Mouse (Mus musculus) CH12.LX (cell line): Measurements from ENCODE around the gene Vav2. TPM values are rescaled to one million over a fixed set of nuclear protein-coding genes. Genes with fewer than 3 reads are reported as not detected.

Experiments
- DNase-seq: peaks from one replicate; pipeline ENCODE4 v3.0.0-alpha.2; 2013; ENCODE audit errors: extremely low read depth
- H3K27ac ChIP-seq: 2 replicates; pipeline ENCODE4 v1.5.1; 2012; ENCODE audit warnings: low read depth, mild to moderate bottlenecking, control low read depth, moderate library complexity; ENCODE audit not compliant: insufficient read depth
- H3K27me3 ChIP-seq: replicated peaks from 2 replicates; pipeline ENCODE3; 2012; ENCODE audit warnings: inconsistent platforms
- H3K36me3 ChIP-seq, 2 experiments: replicated peaks in 1 of 2; 2 replicates each; pipeline versions ENCODE3 to v1.6.1; 2012; ENCODE audit warnings: inconsistent platforms in 1 of 2, low read length in 1 of 2, mild to moderate bottlenecking in 1 of 2, mixed read lengths in 1 of 2, moderate library complexity in 1 of 2; ENCODE audit not compliant: control insufficient read depth in 1 of 2, insufficient read depth in 1 of 2
- H3K4me1 ChIP-seq, 2 experiments: 2 replicates each; pipeline ENCODE4 v1.6.1; 2012; ENCODE audit warnings: inconsistent platforms in 1 of 2, moderate library complexity in 1 of 2; ENCODE audit not compliant: insufficient read depth in 2 of 2, control insufficient read depth in 1 of 2
- H3K4me2 ChIP-seq: 2 replicates; pipeline ENCODE4 v1.6.1; 2012; ENCODE audit warnings: low read depth, mild to moderate bottlenecking, control low read depth; ENCODE audit not compliant: poor library complexity, insufficient read depth, severe bottlenecking
- H3K4me3 ChIP-seq, 3 experiments: fragments of 150-350 bp in 1 of 3; sonication (generic) in 1 of 3; replicated peaks in 1 of 3; 2 replicates each; pipeline versions ENCODE3 to v1.5.1; 2011 to 2012; ENCODE audit warnings: low read depth in 2 of 3, low read length in 2 of 3, mild to moderate bottlenecking in 2 of 3, moderate library complexity in 2 of 3, control low read depth in 1 of 3, improper control_type of control experiment in 1 of 3, inconsistent platforms in 1 of 3, mixed read lengths in 1 of 3; ENCODE audit not compliant: poor library complexity in 1 of 3
- H3K79me2 ChIP-seq: replicated peaks from 2 replicates; pipeline ENCODE4 v1.6.1; 2012; ENCODE audit warnings: mild to moderate bottlenecking, moderate library complexity; ENCODE audit not compliant: control insufficient read depth, poor library complexity, insufficient read depth, severe bottlenecking; ENCODE audit errors: extremely low read depth
- H3K9ac ChIP-seq: 2 replicates; pipeline ENCODE4 v1.6.1; 2012; ENCODE audit warnings: low read depth, mild to moderate bottlenecking, control low read depth, moderate library complexity; ENCODE audit not compliant: insufficient read depth
- H3K9me3 ChIP-seq: replicated peaks from 2 replicates; pipeline ENCODE3; 2012; ENCODE audit warnings: low read length, inconsistent platforms, mixed read lengths
- BHLHE40 ChIP-seq: IDR thresholded peaks from 2 replicates; pipeline ENCODE4 v1.6.1; 2011; ENCODE audit warnings: mild to moderate bottlenecking, low read depth, low read length, improper control_type of control experiment
- E2F4 ChIP-seq: IDR thresholded peaks from 2 replicates; pipeline ENCODE4 v1.6.1; 2011; ENCODE audit warnings: low read depth, low read length, improper control_type of control experiment; ENCODE audit not compliant: insufficient replicate concordance
- ELF1 ChIP-seq: IDR thresholded peaks from 2 replicates; pipeline ENCODE4 v1.6.1; 2014; ENCODE audit warnings: low read depth, mild to moderate bottlenecking, inconsistent platforms, low read length, improper control_type of control experiment
- EP300 ChIP-seq: IDR thresholded peaks from 2 replicates; pipeline ENCODE4 v1.6.1; 2011; ENCODE audit warnings: low read length, improper control_type of control experiment
- IRF4 ChIP-seq: IDR thresholded peaks from 2 replicates; pipeline ENCODE4 v1.6.1; 2014; ENCODE audit warnings: low read depth, mild to moderate bottlenecking, inconsistent platforms, low read length, improper control_type of control experiment
- MAFK ChIP-seq: IDR thresholded peaks from 2 replicates; pipeline ENCODE4 v1.6.1; 2011; ENCODE audit warnings: low read length, improper control_type of control experiment; ENCODE audit not compliant: insufficient replicate concordance
- MAX ChIP-seq: IDR thresholded peaks from 2 replicates; pipeline ENCODE4 v1.6.1; 2011; ENCODE audit warnings: low read length, improper control_type of control experiment
- MAZ ChIP-seq: IDR thresholded peaks from 2 replicates; pipeline ENCODE4 v1.6.1; 2012; ENCODE audit warnings: low read depth, mild to moderate bottlenecking, inconsistent platforms, low read length, improper control_type of control experiment, moderate library complexity
- MXI1 ChIP-seq: IDR thresholded peaks from 2 replicates; pipeline ENCODE4 v1.6.1; 2011; ENCODE audit warnings: mild to moderate bottlenecking, low read depth, low read length, improper control_type of control experiment
- NRF1 ChIP-seq: IDR thresholded peaks from 2 replicates; pipeline ENCODE4 v1.6.1; 2014; ENCODE audit warnings: low read depth, mild to moderate bottlenecking, inconsistent platforms, low read length, improper control_type of control experiment, moderate library complexity
- RCOR1 ChIP-seq: conservative IDR thresholded peaks from 2 replicates; pipeline ENCODE4 v1.6.1; 2012; ENCODE audit warnings: low read depth, mild to moderate bottlenecking, inconsistent platforms, low read length, improper control_type of control experiment
- SMC3 ChIP-seq: IDR thresholded peaks from 2 replicates; pipeline ENCODE4 v1.6.1; 2011; ENCODE audit warnings: low read depth, low read length, improper control_type of control experiment
- TBP ChIP-seq: conservative IDR thresholded peaks from 2 replicates; pipeline ENCODE4 v1.6.1; 2011; ENCODE audit warnings: low read depth, low read length, improper control_type of control experiment
- TCF12 ChIP-seq: IDR thresholded peaks from 2 replicates; pipeline ENCODE4 v1.6.1; 2014; ENCODE audit warnings: low read depth, mild to moderate bottlenecking, inconsistent platforms, low read length, improper control_type of control experiment
- UBTF ChIP-seq: IDR thresholded peaks from 2 replicates; pipeline ENCODE4 v1.6.1; 2012; ENCODE audit warnings: low read depth, mild to moderate bottlenecking, inconsistent platforms, low read length, improper control_type of control experiment, moderate library complexity
- USF1 ChIP-seq: IDR thresholded peaks from 2 replicates; pipeline ENCODE4 v1.6.1; 2014; ENCODE audit warnings: low read depth, mild to moderate bottlenecking, inconsistent platforms, low read length, improper control_type of control experiment
- USF2 ChIP-seq: conservative IDR thresholded peaks from 2 replicates; pipeline ENCODE4 v1.6.1; 2011; ENCODE audit warnings: low read depth, low read length, improper control_type of control experiment
- ZMIZ1 ChIP-seq: IDR thresholded peaks from 2 replicates; pipeline ENCODE4 v1.6.1; 2012; ENCODE audit warnings: low read depth, mild to moderate bottlenecking, inconsistent platforms, low read length, improper control_type of control experiment
- dilution Hi-C: fragments of 300-500 bp; cut with MboI; formaldehyde crosslinking; loops from 2 replicates; pipeline ENCODE4 v1.14.3; 2020; ENCODE audit warnings: low sequenced_read_pairs; ENCODE audit not compliant: extremely low pct_unique_long_range_greater_than_20kb, extremely low pct_ligation_motif_present
- in situ Hi-C: fragments of 300-500 bp; cut with MboI; formaldehyde crosslinking; loops from 3 replicates; pipeline ENCODE4 v1.14.3; 2019; ENCODE audit warnings: low sequenced_read_pairs, low pct_ligation_motif_present, low pct_unique_long_range_greater_than_20kb, mixed read lengths
- polyA plus RNA-seq: library from polyadenylated mRNA; unstranded; fragments of >175 nt; gene quantifications from 2 replicates; pipeline ENCODE4 v1.2.1, GENCODE M21; 2012; ENCODE audit warnings: low read depth; ENCODE audit not compliant: insufficient read length
- total RNA-seq, 2 experiments: library from RNA; depleted of rRNA; stranded (reverse); fragments of 300-350 nt in 1 of 2; fragments of >200 nt in 1 of 2; gene quantifications; 2 replicates each; pipeline ENCODE4 v1.2.3; 2012 to 2014

Vav2 gene
- total and polyA plus RNA-seq, 3 experiments = 31.5 to 46.8 (median 46.6) TPM

- Histone ChIP-seq H3K27me3 (no peaks in the 10 kb centered on the region), H3K79me2 (peaks cover 24% of the 10 kb centered on the region), H3K9ac (no peak overlapping the region), H3K36me3 (peaks cover 70 to 96% of the 10 kb centered on the region in 2 experiments), H3K4me1 (peaks cover 31 to 66% of the 10 kb centered on the region in 2 experiments), H3K9me3 (peaks cover 7% of the 10 kb centered on the region), H3K4me2 (no peak overlapping the region), H3K27ac (no peak overlapping the region), H3K4me3 (no peak overlapping the region)
- no peak for TF ChIP-seq TCF12
- no peak for TF ChIP-seq BHLHE40
- no peak for TF ChIP-seq IRF4
- TF ChIP-seq USF2 = no peak
- no peak for TF ChIP-seq E2F4
- no peak for TF ChIP-seq RCOR1
- TF ChIP-seq TBP = no peak
- no peak for TF ChIP-seq ZMIZ1
- TF ChIP-seq MAFK = no peak
- dilution Hi-C loops = no loop called here
- DNase-seq = no peak
- in situ Hi-C loops = no loop called here
Observed at GRCm38 (mm10) chr2:27301444-27302111, 125.3 kb downstream of the Vav2 start.

DNA sequence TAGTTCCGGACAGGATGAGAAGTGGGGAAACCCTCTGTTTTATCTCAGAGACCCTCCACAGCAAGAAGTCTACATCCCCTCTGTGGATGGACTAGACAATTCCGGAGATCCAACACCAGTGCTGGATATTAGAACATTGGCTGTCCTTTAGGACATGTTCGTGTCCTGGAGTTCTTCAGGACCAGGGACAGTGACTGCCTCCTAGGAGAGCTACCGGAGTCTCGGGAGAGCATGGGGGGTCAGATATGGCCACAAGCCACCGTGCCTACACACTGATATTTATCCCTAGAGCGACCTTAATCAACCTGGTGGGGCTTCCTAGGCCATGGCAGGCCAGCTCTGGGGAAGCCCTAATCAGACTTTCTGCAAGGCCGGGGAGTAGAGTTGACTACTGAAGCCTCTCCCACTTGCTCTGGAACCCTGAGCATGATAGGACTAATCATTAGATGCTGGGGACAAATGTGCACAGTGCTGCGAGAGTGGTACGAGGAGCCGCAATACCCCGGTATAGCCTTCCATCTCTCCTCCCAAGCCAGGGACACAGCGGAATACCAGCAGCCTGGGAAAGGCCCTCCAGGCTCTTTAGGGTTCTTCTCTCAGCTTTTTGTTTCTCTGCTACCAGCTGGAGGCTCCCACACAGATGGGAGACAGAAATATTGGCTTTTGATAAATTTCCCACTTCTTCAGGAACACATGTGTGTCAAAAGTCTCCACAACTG lies 125.9 kb downstream of the Vav2 start:
- dilution Hi-C loops = no loop called here

More for the DNA sequence above, 125.9 kb downstream of the Vav2 start:
- Histone ChIP-seq H3K79me2 (peaks cover 20% of the 10 kb centered on the region), H3K27me3 (no peaks in the 10 kb centered on the region), H3K4me3 (no peak overlapping the region), H3K9me3 (peaks cover 7% of the 10 kb centered on the region), H3K36me3 (peaks cover 71 to 96% of the 10 kb centered on the region in 2 experiments), H3K4me1 (peaks cover 32 to 67% of the 10 kb centered on the region in 2 experiments), H3K27ac (no peak overlapping the region), H3K9ac (no peak overlapping the region), H3K4me2 (no peak overlapping the region)
- DNase-seq = no peak
- TF ChIP-seq SMC3 (no peak), ELF1 (no peak), USF1 (no peak), MAX (no peak), EP300 (no peak), MAZ (no peak), BHLHE40 (no peak), TBP (no peak), NRF1 (no peak), MXI1 (no peak), UBTF (no peak)
- in situ Hi-C loops = no loop called here
